Mouse (Mus musculus) neural tube, embryonic 11.5 days (tissue): ENCODE results near the gene Pdpk1. TPM values are rescaled to one million over a fixed set of nuclear protein-coding genes. Genes with fewer than 3 reads are reported as not detected.

ENCODE experiments used
- ATAC-seq: fragments of 200-750 bp; cut with Nextera tagmentation; 2 replicates; pipeline ENCODE4 v1.8.0; 2017; ENCODE audit warnings: moderate number of reproducible peaks, mild to moderate bottlenecking, moderate TSS enrichment, moderate library complexity; ENCODE audit not compliant: insufficient read depth, low FRiP score, low TSS enrichment
- DNase-seq: peaks from one replicate; pipeline ENCODE4 v3.0.0-alpha.2; 2015; ENCODE audit warnings: low spot score
- H3K27ac ChIP-seq: fragments of 300-500 bp; sonication (generic); 2 replicates; pipeline ENCODE4 v1.5.1; 2014; ENCODE audit warnings: low read depth, mild to moderate bottlenecking, low read length
- H3K27me3 ChIP-seq: fragments of 300-500 bp; sonication (generic); 2 replicates; pipeline ENCODE4 v1.6.1; 2014; ENCODE audit warnings: mild to moderate bottlenecking, low read length, mixed read lengths; ENCODE audit not compliant: control insufficient read depth, insufficient read depth
- H3K36me3 ChIP-seq: fragments of 300-500 bp; sonication (generic); 2 replicates; pipeline ENCODE4 v1.6.1; 2014; ENCODE audit warnings: mild to moderate bottlenecking, low read length, moderate library complexity, mixed read lengths; ENCODE audit not compliant: control insufficient read depth, insufficient read depth
- H3K4me1 ChIP-seq: fragments of 300-500 bp; sonication (generic); 2 replicates; pipeline ENCODE4 v1.6.1; 2014; ENCODE audit warnings: low read length, mixed read lengths; ENCODE audit not compliant: control insufficient read depth, insufficient read depth
- H3K4me2 ChIP-seq: fragments of 300-500 bp; sonication (generic); 2 replicates; pipeline ENCODE4 v1.6.1; 2014; ENCODE audit warnings: low read depth, mild to moderate bottlenecking, moderate library complexity
- H3K4me3 ChIP-seq: fragments of 300-500 bp; sonication (generic); 2 replicates; pipeline ENCODE4 v1.5.1; 2014; ENCODE audit warnings: low read depth, low read length
- H3K9ac ChIP-seq: fragments of 300-500 bp; sonication (generic); 2 replicates; pipeline ENCODE4 v1.6.1; 2014; ENCODE audit warnings: mild to moderate bottlenecking, low read length
- H3K9me3 ChIP-seq: fragments of 300-500 bp; sonication (generic); 2 replicates; pipeline ENCODE4 v1.6.1; 2016; ENCODE audit warnings: low read length; ENCODE audit not compliant: control insufficient read depth
- WGBS: fragments of 180-500 bp; shearing (Covaris S2); extraction: QIAGEN DNeasy Blood & Tissue Kit; methylation state at CpG from one replicate; pipeline ENCODE4 v1.1.7; 2014; 5-methylcytosine and 5-hydroxymethylcytosine counted together
- polyA plus RNA-seq: library from polyadenylated mRNA; unstranded; fragments of >200 nt; fragmentation: Nextera tagmentation; extraction: Ambion mirVana; gene quantifications from 2 replicates; pipeline ENCODE4 v1.2.1, GENCODE M21; 2014

The Pdpk1 gene
- polyA plus RNA-seq, 1 experiment from 2014 or later: 44.9 TPM

GRCm38 (mm10) chr17:24190934-24191333 is 40.2 kb upstream of the Pdpk1 start:
- Histone ChIP-seq H3K4me1 (no peaks in the 10 kb centered on the region), H3K9me3 (no peaks in the 10 kb centered on the region), H3K27ac (no peak overlapping the region), H3K27me3 (no peaks in the 10 kb centered on the region), H3K9ac (no peak overlapping the region), H3K4me2 (no peak overlapping the region), H3K4me3 (no peak overlapping the region), H3K36me3 (no peaks in the 10 kb centered on the region)
- ATAC-seq (no peak), DNase-seq (no peak)
- WGBS: 91% methylated on average over 2 of the region's 2 CpGs

- Histone ChIP-seq H3K4me3 (no peak overlapping the region), H3K4me1 (no peaks in the 10 kb centered on the region), H3K4me2 (no peak overlapping the region), H3K9me3 (no peaks in the 10 kb centered on the region), H3K36me3 (no peaks in the 10 kb centered on the region), H3K27me3 (no peaks in the 10 kb centered on the region), H3K9ac (no peak overlapping the region), H3K27ac (no peak overlapping the region)
- DNase-seq (no peak), ATAC-seq (no peak)
- WGBS: 87% methylated on average over 3 of the region's 3 CpGs
Observed at GRCm38 (mm10) chr17:24174259-24174658, 23.5 kb upstream of the Pdpk1 start.

GRCm38 (mm10) chr17:24173423-24173822 is 22.7 kb upstream of the Pdpk1 start:
- H3K4me3 ChIP-seq: no peak overlapping the region
- 4% methylated on average over 3 of the region's 3 CpGs for WGBS
- H3K4me2 ChIP-seq: no peak overlapping the region
- DNase-seq (peak; percentile 63), ATAC-seq (no peak)
- no peak overlapping the region for H3K9ac ChIP-seq
- H3K9me3 ChIP-seq: no peaks in the 10 kb centered on the region
- H3K36me3 ChIP-seq: no peaks in the 10 kb centered on the region
- no peak overlapping the region for H3K27ac ChIP-seq
- H3K27me3 ChIP-seq: no peaks in the 10 kb centered on the region
- H3K4me1 ChIP-seq: no peaks in the 10 kb centered on the region; the same call in 1 of the 2 replicates

- no peaks in the 10 kb centered on the region; the same call in none of the 2 replicates for H3K36me3 ChIP-seq
- WGBS: 83% methylated on average over 4 of the region's 4 CpGs
- ATAC-seq (no peak), DNase-seq (no peak)
- H3K27ac ChIP-seq: no peak overlapping the region
- H3K4me3 ChIP-seq: no peak overlapping the region
- H3K9me3 ChIP-seq: no peaks in the 10 kb centered on the region
- no peaks in the 10 kb centered on the region for H3K27me3 ChIP-seq
- H3K4me1 ChIP-seq: peaks cover 8% of the 10 kb centered on the region
- H3K9ac ChIP-seq: no peak overlapping the region
- H3K4me2 ChIP-seq: no peak overlapping the region
Observed at GRCm38 (mm10) chr17:24171738-24172137, 21.0 kb upstream of the Pdpk1 start.

- H3K4me1 ChIP-seq: peaks cover 8% of the 10 kb centered on the region
- no peak overlapping the region for H3K27ac ChIP-seq
- 83% methylated on average over 5 of the region's 5 CpGs for WGBS
- H3K9ac ChIP-seq: no peak overlapping the region
- no peaks in the 10 kb centered on the region for H3K27me3 ChIP-seq
- no peaks in the 10 kb centered on the region for H3K9me3 ChIP-seq
- H3K36me3 ChIP-seq: no peaks in the 10 kb centered on the region; the same call in none of the 2 replicates
- no peak overlapping the region for H3K4me2 ChIP-seq
- ATAC-seq (no peak), DNase-seq (no peak)
- H3K4me3 ChIP-seq: no peak overlapping the region
Observed at GRCm38 (mm10) chr17:24170729-24171128, 20.0 kb upstream of the Pdpk1 start.

- Histone ChIP-seq H3K4me1 (peaks cover 8% of the 10 kb centered on the region), H3K9ac (peak overlapping the region; percentile 61; the same call in 1 of the 2 replicates), H3K4me2 (peak overlapping the region; percentile 84), H3K9me3 (no peaks in the 10 kb centered on the region), H3K27ac (no peak overlapping the region), H3K27me3 (no peaks in the 10 kb centered on the region), H3K36me3 (no peaks in the 10 kb centered on the region; the same call in none of the 2 replicates), H3K4me3 (peak overlapping the region; percentile 94)
- WGBS: 77% methylated on average over 3 of the region's 3 CpGs
- ATAC-seq (no peak), DNase-seq (no peak)
Observed at GRCm38 (mm10) chr17:24170125-24170524, 19.4 kb upstream of the Pdpk1 start.

- peak within 1 kb of the TSS; percentile 92 for H3K27ac ChIP-seq
- ATAC-seq (peak; percentile 84), DNase-seq (peak; percentile 94)
- no peaks in the 10 kb centered on the region for H3K27me3 ChIP-seq
- peak within 1 kb of the TSS; percentile 94 for H3K4me3 ChIP-seq
- H3K36me3 ChIP-seq: no peaks in the 10 kb centered on the region; the same call in none of the 2 replicates
- peak within 1 kb of the TSS; percentile 61 for H3K9ac ChIP-seq
- H3K4me2 ChIP-seq: peak within 1 kb of the TSS; percentile 84
- under 1% methylated on average over 58 of the region's 58 CpGs for WGBS
- H3K9me3 ChIP-seq: no peaks in the 10 kb centered on the region
- peaks cover 8% of the 10 kb centered on the region for H3K4me1 ChIP-seq
Observed at GRCm38 (mm10) chr17:24169317-24170065, 18.8 kb upstream of the Pdpk1 start, which contains the start of gene Atp6v0c. Atp6v0c (minus strand) TSS chr17:24169702.

GRCm38 (mm10) chr17:24168590-24169277 is 18.0 kb upstream of the Pdpk1 start:
- H3K9me3 ChIP-seq: no peaks in the 10 kb centered on the region
- under 1% methylated on average over 39 of the region's 41 CpGs for WGBS
- peak overlapping the region; percentile 92 for H3K27ac ChIP-seq
- H3K4me2 ChIP-seq: peak overlapping the region; percentile 84
- peak overlapping the region; percentile 94 for H3K4me3 ChIP-seq
- H3K27me3 ChIP-seq: no peaks in the 10 kb centered on the region
- no peaks in the 10 kb centered on the region; the same call in none of the 2 replicates for H3K36me3 ChIP-seq
- peak overlapping the region; percentile 61 for H3K9ac ChIP-seq
- ATAC-seq (peak; percentile 63), DNase-seq (peak; percentile 76)
- peaks cover 8% of the 10 kb centered on the region for H3K4me1 ChIP-seq
